Mouse (Mus musculus) kidney, postnatal 25 days (tissue): Measurements from ENCODE around the gene Gm21861.
"Not testable (repeated sequence)": the region's sequence is repeated elsewhere in the genome, so short reads cannot be mapped to it uniquely, and the experiment has no call there.

Experiments used
- DNase-seq, 2 experiments: peaks; one replicate each; pipeline ENCODE4 v3.0.0; 2021; ENCODE audit warnings: mixed read lengths in 2 of 2

The Gm21861 gene

DNA sequence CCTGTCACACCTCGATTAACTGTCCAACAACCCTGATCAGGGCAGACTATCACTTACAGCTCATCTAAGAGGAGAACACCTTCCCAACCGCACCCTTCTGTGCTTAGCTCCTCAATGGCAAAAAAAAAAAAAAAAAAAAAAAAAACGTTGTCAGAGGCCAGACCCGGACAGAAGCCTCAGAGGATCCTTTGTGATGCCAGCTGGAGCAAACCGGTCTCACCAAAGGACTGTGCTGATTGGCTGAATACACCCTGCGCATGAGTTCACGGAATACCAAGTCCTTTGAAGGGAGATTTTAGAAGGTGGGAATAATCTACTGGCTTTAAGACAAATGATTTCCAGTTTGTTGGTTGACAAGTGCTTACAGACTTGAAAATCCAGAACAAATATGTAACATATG lies at the start of gene Gm21861:
Gene Gm21861, minus strand, starts transcription at position 101 of the 400 bp plus-strand sequence.
- DNase-seq, result not testable (repeated sequence)
